Mouse (Mus musculus): Measurements from ENCODE around the gene Duxf3. TPM values are rescaled to one million over a fixed set of nuclear protein-coding genes. Genes with fewer than 3 reads are reported as not detected.

The Duxf3 gene
- polyA plus RNA-seq, 1 experiment from 2014 or later, result not detected

DNA sequence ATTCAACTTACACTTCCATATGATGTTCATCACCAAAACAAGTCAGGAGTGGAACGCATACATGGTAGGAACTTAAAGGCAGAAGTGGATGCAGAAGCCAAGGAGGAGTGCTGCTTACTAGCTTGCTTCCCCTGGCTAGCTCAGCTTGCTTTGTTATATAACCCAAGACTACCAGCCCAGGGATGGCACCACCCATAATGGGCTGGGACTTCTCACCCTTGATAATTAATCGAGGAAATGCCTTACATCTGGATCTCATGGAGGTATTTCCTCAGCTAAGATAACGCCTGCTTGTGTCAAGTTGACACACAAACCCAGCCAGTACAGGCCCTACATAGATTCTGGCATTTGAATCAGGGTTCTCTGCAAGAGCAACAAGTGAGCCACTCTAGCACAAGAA, 15.1 kb downstream of the Duxf3 start:
- no peaks in the 10 kb centered on the region for H3K27me3 ChIP-seq (replicated peaks)
- no peak overlapping the region for H3K27ac ChIP-seq (replicated peaks)
- WGBS, result 93% methylated on average over 3 of the region's 3 CpGs
- no peaks in the 10 kb centered on the region for H3K4me1 ChIP-seq
- no peaks in the 10 kb centered on the region for H3K36me3 ChIP-seq
- no peak overlapping the region for H3K9ac ChIP-seq (replicated peaks)
- H3K4me2 ChIP-seq, result no peak overlapping the region
- no peak for ATAC-seq (ENCODE audit: low FRiP score)
- 0 out of 2 replicates have a peak, but pooled peaks cover 3% of the 10 kb centered on the region for H3K9me3 ChIP-seq (replicated peaks)
- H3K4me3 ChIP-seq (replicated peaks), result no peak overlapping the region

DNA sequence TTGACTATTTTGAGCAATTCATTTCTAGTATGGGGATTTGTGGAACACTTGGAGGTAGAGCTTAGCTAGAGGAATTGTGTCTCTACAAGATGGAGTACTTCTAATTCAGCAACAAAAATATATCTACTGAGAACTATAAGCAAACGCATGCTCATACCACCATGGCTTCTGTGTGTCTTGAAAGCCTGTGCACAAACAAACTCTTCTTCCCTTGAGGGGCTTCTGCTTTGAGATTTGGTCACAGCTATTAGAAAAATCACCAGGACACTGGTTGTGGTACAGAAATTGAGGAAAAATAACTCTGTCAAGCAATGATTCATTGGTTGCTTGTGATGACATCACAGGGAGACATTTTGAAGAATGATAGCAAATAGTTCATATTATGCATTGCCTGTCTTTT, 17.1 kb downstream of the Duxf3 start:
- Histone ChIP-seq H3K9ac (replicated peaks) (no peak overlapping the region), H3K9me3 (replicated peaks) (no peaks in the 10 kb centered on the region), H3K36me3 (no peaks in the 10 kb centered on the region), H3K27ac (replicated peaks) (no peak overlapping the region), H3K4me1 (no peaks in the 10 kb centered on the region), H3K27me3 (replicated peaks) (no peaks in the 10 kb centered on the region), H3K4me2 (no peak overlapping the region), H3K4me3 (replicated peaks) (no peak overlapping the region)
- 87% methylated on average over 1 of the region's 1 CpGs for WGBS
- no peak for ATAC-seq (ENCODE audit: low FRiP score)

DNA sequence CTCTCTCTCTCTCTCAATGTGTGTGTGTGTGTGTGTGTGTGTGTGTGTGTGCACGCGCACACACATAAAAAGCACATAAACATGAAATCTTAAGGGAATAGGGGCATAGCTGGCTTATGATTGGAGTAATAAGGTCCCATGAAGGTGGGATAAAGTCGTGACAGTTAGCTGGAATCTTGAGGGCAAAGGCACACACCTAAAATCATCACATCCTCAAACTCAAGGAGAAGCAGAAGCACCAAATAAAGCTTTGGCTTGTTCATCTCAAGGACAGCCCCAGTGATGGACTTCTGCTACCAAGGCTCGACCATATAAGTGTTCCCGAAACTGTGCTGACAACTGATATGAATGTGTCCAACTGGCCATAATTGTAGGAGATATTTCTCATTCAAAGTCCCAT, 17.5 kb downstream of the Duxf3 start:
- Histone ChIP-seq H3K36me3 (no peaks in the 10 kb centered on the region), H3K9me3 (replicated peaks) (no peaks in the 10 kb centered on the region), H3K4me2 (no peak overlapping the region), H3K27me3 (replicated peaks) (no peaks in the 10 kb centered on the region), H3K4me3 (replicated peaks) (no peak overlapping the region), H3K4me1 (no peaks in the 10 kb centered on the region), H3K27ac (replicated peaks) (no peak overlapping the region), H3K9ac (replicated peaks) (no peak overlapping the region)
- 84% methylated on average over 5 of the region's 5 CpGs for WGBS
- ATAC-seq (ENCODE audit: low FRiP score), result no peak

GRCm38 (mm10) chr10:58214497-58214896, 18.0 kb downstream of the Duxf3 start:
- no peak overlapping the region for H3K9ac ChIP-seq (replicated peaks)
- H3K27me3 ChIP-seq (replicated peaks), result no peaks in the 10 kb centered on the region
- no peak overlapping the region for H3K27ac ChIP-seq (replicated peaks)
- H3K4me2 ChIP-seq, result no peak overlapping the region
- no peaks in the 10 kb centered on the region for H3K4me1 ChIP-seq
- no peak for ATAC-seq (ENCODE audit: low FRiP score)
- H3K9me3 ChIP-seq (replicated peaks), result no peaks in the 10 kb centered on the region
- H3K36me3 ChIP-seq, result no peaks in the 10 kb centered on the region
- no peak overlapping the region for H3K4me3 ChIP-seq (replicated peaks)

DNA sequence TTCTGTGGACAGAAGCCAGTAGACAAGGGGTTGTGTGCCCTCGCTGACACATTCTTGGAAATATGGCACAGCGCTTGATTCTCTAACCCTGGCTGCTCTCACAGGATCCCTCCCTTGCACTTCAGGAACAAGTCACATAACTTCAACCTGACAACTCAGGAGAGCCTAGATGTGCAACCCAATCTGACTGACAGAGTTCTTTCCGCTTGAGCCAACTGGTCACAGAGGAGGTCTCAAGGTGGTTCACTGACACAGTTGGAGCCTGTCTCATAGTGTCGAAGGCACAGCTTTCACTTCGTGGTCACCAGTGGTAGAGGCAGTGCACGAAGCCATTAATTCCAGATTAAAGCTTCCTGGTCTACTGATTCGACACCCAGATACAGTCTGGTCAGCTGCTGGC, 20.2 kb downstream of the Duxf3 start:
- H3K9me3 ChIP-seq (replicated peaks), result no peaks in the 10 kb centered on the region
- H3K27ac ChIP-seq (replicated peaks), result no peak overlapping the region
- no peaks in the 10 kb centered on the region for H3K4me1 ChIP-seq
- H3K4me3 ChIP-seq (replicated peaks), result no peak overlapping the region
- H3K4me2 ChIP-seq, result no peak overlapping the region
- no peaks in the 10 kb centered on the region for H3K27me3 ChIP-seq (replicated peaks)
- WGBS, result 80% methylated on average over 7 of the region's 7 CpGs
- ATAC-seq (ENCODE audit: low FRiP score), result no peak
- no peak overlapping the region for H3K9ac ChIP-seq (replicated peaks)
- no peaks in the 10 kb centered on the region for H3K36me3 ChIP-seq

DNA sequence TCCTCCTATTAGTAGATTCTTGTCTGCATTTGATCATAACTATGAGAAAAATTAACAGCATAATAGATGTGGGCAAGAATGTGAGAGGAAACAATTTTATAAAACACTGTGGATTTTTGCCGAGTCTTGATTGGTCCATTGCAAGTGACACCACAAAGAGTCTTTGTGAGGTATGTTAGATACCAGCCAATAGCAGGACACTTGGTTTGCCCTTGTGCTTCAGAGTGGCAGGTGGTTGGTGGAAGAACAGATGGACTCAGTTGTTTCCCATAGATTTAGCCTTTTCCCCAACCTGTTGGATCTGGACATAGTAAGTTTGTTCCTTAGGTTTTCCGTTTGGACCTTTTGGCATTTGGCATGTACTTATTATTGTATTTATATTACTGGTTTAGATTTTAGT, 21.3 kb downstream of the Duxf3 start:
- no peak for ATAC-seq (ENCODE audit: low FRiP score)

GRCm38 (mm10) chr10:58210514-58210913, 22.0 kb downstream of the Duxf3 start:
- 69% methylated on average over 1 of the region's 1 CpGs for WGBS
- Histone ChIP-seq H3K4me1 (no peaks in the 10 kb centered on the region), H3K9ac (replicated peaks) (no peak overlapping the region), H3K4me2 (no peak overlapping the region), H3K36me3 (no peaks in the 10 kb centered on the region), H3K9me3 (replicated peaks) (peaks cover 4% of the 10 kb centered on the region), H3K27me3 (replicated peaks) (no peaks in the 10 kb centered on the region), H3K27ac (replicated peaks) (no peak overlapping the region), H3K4me3 (replicated peaks) (no peak overlapping the region)
- no peak for ATAC-seq (ENCODE audit: low FRiP score)

More for the DNA sequence above, 21.3 kb downstream of the Duxf3 start:
- no peak overlapping the region for H3K4me2 ChIP-seq
- no peaks in the 10 kb centered on the region for H3K36me3 ChIP-seq
- no peak overlapping the region for H3K27ac ChIP-seq (replicated peaks)
- no peaks in the 10 kb centered on the region for H3K27me3 ChIP-seq (replicated peaks)
- no peak overlapping the region for H3K9ac ChIP-seq (replicated peaks)
- no peaks in the 10 kb centered on the region for H3K9me3 ChIP-seq (replicated peaks)
- H3K4me1 ChIP-seq, result no peaks in the 10 kb centered on the region
- WGBS, result 92% methylated on average over 2 of the region's 2 CpGs
- H3K4me3 ChIP-seq (replicated peaks), result no peak overlapping the region

GRCm38 (mm10) chr10:58209710-58210467, 22.6 kb downstream of the Duxf3 start:
- 78% methylated on average over 2 of the region's 2 CpGs for WGBS

GRCm38 (mm10) chr10:58206639-58207404, 25.7 kb downstream of the Duxf3 start:
- Histone ChIP-seq H3K9me3 (replicated peaks) (peaks cover 4% of the 10 kb centered on the region), H3K9ac (replicated peaks) (no peak overlapping the region), H3K4me1 (no peaks in the 10 kb centered on the region), H3K27ac (replicated peaks) (no peak overlapping the region), H3K27me3 (replicated peaks) (no peaks in the 10 kb centered on the region), H3K4me3 (replicated peaks) (no peak overlapping the region), H3K36me3 (no peaks in the 10 kb centered on the region), H3K4me2 (no peak overlapping the region)
- no peak for ATAC-seq (ENCODE audit: low FRiP score)
- 92% methylated on average over 4 of the region's 4 CpGs for WGBS

More at GRCm38 (mm10) chr10:58209710-58210467, 22.6 kb downstream of the Duxf3 start:
- no peaks in the 10 kb centered on the region for H3K4me1 ChIP-seq
- H3K4me2 ChIP-seq, result no peak overlapping the region
- H3K27ac ChIP-seq (replicated peaks), result no peak overlapping the region
- no peak for ATAC-seq (ENCODE audit: low FRiP score)
- H3K9me3 ChIP-seq (replicated peaks), result peaks cover 4% of the 10 kb centered on the region
- no peak overlapping the region for H3K4me3 ChIP-seq (replicated peaks)
- no peaks in the 10 kb centered on the region for H3K36me3 ChIP-seq
- H3K9ac ChIP-seq (replicated peaks), result no peak overlapping the region
- H3K27me3 ChIP-seq (replicated peaks), result no peaks in the 10 kb centered on the region

DNA sequence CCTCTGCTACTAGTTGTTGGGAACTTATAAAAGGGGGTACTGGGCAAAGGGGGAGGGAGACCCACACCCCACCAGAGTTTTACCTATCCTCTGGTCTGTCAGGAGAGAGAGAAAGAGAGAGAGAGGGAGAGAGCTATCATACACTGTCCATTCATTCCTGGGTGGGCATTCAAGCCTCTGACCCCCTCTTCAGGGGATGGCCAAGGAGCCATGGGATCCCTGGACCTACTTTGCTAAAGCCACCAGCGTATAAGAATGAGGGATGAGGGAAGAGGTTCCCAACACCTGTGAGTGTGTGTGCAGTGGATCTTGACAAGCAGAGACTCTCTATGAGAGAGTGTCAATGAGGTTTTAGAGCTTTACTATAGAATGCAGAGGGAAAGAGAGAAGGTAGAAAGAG, 26.5 kb downstream of the Duxf3 start:
- no peak overlapping the region for H3K27ac ChIP-seq (replicated peaks)
- H3K4me1 ChIP-seq, result no peaks in the 10 kb centered on the region
- H3K9ac ChIP-seq (replicated peaks), result no peak overlapping the region
- no peaks in the 10 kb centered on the region for H3K36me3 ChIP-seq
- ATAC-seq (ENCODE audit: low FRiP score), result no peak
- WGBS, result 40% methylated on average over 1 of the region's 1 CpGs
- peaks cover 4% of the 10 kb centered on the region for H3K9me3 ChIP-seq (replicated peaks)
- no peaks in the 10 kb centered on the region for H3K27me3 ChIP-seq (replicated peaks)
- H3K4me3 ChIP-seq (replicated peaks), result no peak overlapping the region
- H3K4me2 ChIP-seq, result no peak overlapping the region

All from neural tube, embryonic 15.5 days (tissue).